ENCODE assay signal across 18 mouse cellular contexts in the genomic region with DNA sequence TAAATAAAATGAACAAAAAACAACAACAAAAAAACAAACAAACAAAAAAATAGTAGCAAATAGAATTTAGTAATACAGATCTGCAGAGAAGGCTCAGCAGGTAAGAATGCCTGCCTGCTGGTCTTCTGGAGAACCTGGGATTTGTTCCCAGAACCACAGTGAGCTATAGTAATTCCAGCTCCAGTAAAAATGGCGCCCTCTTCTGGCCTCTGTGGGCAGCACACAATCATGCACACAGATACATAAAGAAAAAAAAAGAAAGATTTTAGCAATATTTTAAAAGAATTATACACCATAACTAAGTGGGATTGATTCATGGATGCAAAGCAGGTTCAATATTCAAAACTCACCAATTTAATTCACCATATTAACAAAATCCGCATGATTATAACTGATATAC. TPM values are rescaled to one million over a fixed set of nuclear protein-coding genes. Genes with fewer than 3 reads are reported as not detected.
DNase-seq lines count a peak whose midpoint lies in the region; ATAC-seq and TF ChIP-seq lines count a peak whose summit lies in the region.
"Had no signal": no experiment of that assay in that cellular context is flagged by ENCODE, and none has a peak within 500 bp of the region (broad histone marks: within the 10 kb centered on the region; RNA-seq: fewer than 3 reads in every experiment).

No protein-coding gene starts in this region.

- 0 out of 2 replicates have a peak, but pooled peaks cover 3% of the 10 kb centered on the region for H3K9me3 ChIP-seq in hindbrain, postnatal 0 days (ENCODE audit: low read length)
- H3K9me3 ChIP-seq in hindbrain, embryonic 10.5 days = peaks cover 6% of the 10 kb centered on the region; the same call in 1 of the 2 replicates
- no peaks in the 10 kb centered on the region for H3K9me3 ChIP-seq in midbrain, embryonic 11.5 days (ENCODE audit: control insufficient read depth, low read length)
- no peaks in the 10 kb centered on the region for H3K9me3 ChIP-seq in midbrain, embryonic 14.5 days (ENCODE audit: control insufficient read depth, low read length)
- no peaks in the 10 kb centered on the region for H3K9me3 ChIP-seq in ES-E14 (ENCODE audit: control insufficient read depth, insufficient read depth, low read depth, low read length)
- H3K9me3 ChIP-seq: embryonic facial prominence, embryonic 15.5 days had no signal

- ATAC-seq in hindbrain, postnatal 0 days = no peak
- ATAC-seq in midbrain, embryonic 11.5 days (ENCODE audit: low FRiP score) = no peak
- no peak for ATAC-seq in midbrain, embryonic 14.5 days (ENCODE audit: low FRiP score, low TSS enrichment)
- ATAC-seq: forebrain, embryonic 14.5 days; hindbrain, embryonic 16.5 days had no signal

- TF ChIP-seq CTCF in hindbrain, postnatal 0 days (IDR thresholded peaks at IDR 0.05; ENCODE audit: low read depth) = peak; percentile 21; the same call in 1 of the 2 replicates
- TF ChIP-seq CTCF in small intestine, adult 2 months (IDR thresholded peaks at IDR 0.05; ENCODE audit: extremely low read depth, insufficient read length, insufficient replicate concordance, low read depth, low read length) = peak; percentile 24; the same call in 1 of the 2 replicates

- TF ChIP-seq POLR2A in small intestine, adult 2 months (IDR thresholded peaks at IDR 0.05; ENCODE audit: low read depth, low read length) = no peak

- H3K9ac ChIP-seq in hindbrain, postnatal 0 days (replicated peaks; ENCODE audit: low read length) = no peak overlapping the region
- no peak overlapping the region for H3K9ac ChIP-seq in midbrain, embryonic 11.5 days (ENCODE audit: low read length)
- no peak overlapping the region for H3K9ac ChIP-seq in midbrain, embryonic 14.5 days (replicated peaks; ENCODE audit: low read length)
- H3K9ac ChIP-seq in ES-E14 (ENCODE audit: insufficient read depth, low read depth, low read length, poor library complexity, severe bottlenecking) = no peak overlapping the region
- H3K9ac ChIP-seq: embryonic facial prominence, embryonic 15.5 days; heart, embryonic 15.5 days had no signal

- no peak overlapping the region for H3K4me2 ChIP-seq in hindbrain, postnatal 0 days (ENCODE audit: low read depth, low read length)
- no peak overlapping the region for H3K4me2 ChIP-seq in midbrain, embryonic 11.5 days
- H3K4me2 ChIP-seq in midbrain, embryonic 14.5 days (ENCODE audit: low read length) = no peak overlapping the region
- H3K4me2 ChIP-seq: embryonic facial prominence, embryonic 15.5 days; heart, embryonic 15.5 days had no signal

- H3K36me3 ChIP-seq in hindbrain, postnatal 0 days (ENCODE audit: insufficient read depth, low read length) = no peaks in the 10 kb centered on the region
- H3K36me3 ChIP-seq in hindbrain, embryonic 10.5 days = no peaks in the 10 kb centered on the region
- H3K36me3 ChIP-seq in midbrain, embryonic 11.5 days (ENCODE audit: control insufficient read depth, insufficient read depth, low read length) = no peaks in the 10 kb centered on the region
- H3K36me3 ChIP-seq in midbrain, embryonic 14.5 days (ENCODE audit: control insufficient read depth, insufficient read depth, low read length) = no peaks in the 10 kb centered on the region
- H3K36me3 ChIP-seq in ES-E14 (ENCODE audit: control insufficient read depth, insufficient read depth, low read length, poor library complexity, severe bottlenecking) = no peaks in the 10 kb centered on the region
- no peaks in the 10 kb centered on the region for H3K36me3 ChIP-seq in small intestine, adult 2 months (ENCODE audit: control insufficient read depth, insufficient read depth, low read length)
- H3K36me3 ChIP-seq: embryonic facial prominence, embryonic 15.5 days; heart, embryonic 15.5 days had no signal

- WGBS in hindbrain, postnatal 0 days = 42% methylated on average over 2 of the region's 2 CpGs
- WGBS in hindbrain, embryonic 10.5 days = 41% methylated on average over 2 of the region's 2 CpGs
- WGBS in midbrain, embryonic 11.5 days = 43% methylated on average over 2 of the region's 2 CpGs
- 41% methylated on average over 2 of the region's 2 CpGs for WGBS in midbrain, embryonic 14.5 days
- 33% methylated on average over 2 of the region's 2 CpGs for WGBS in small intestine, adult 2 months

- DNase-seq in hindbrain, postnatal 0 days (ENCODE audit: low spot score) = no peak
- no peak for DNase-seq in hindbrain, embryonic 10.5 days (ENCODE audit: low spot score)
- DNase-seq in midbrain, embryonic 11.5 days (ENCODE audit: low spot score, missing footprints) = peak; percentile 81
- no peak for DNase-seq in midbrain, embryonic 14.5 days
- no peak for DNase-seq in ES-E14 (ENCODE audit: low read depth, low spot score)
- DNase-seq in urinary bladder, postnatal 14 days (ENCODE audit: low spot score) = no peak
- DNase-seq: gastrocnemius, postnatal 14 days; kidney, postnatal 14 days; thymus, postnatal 14 days had no signal

- no peaks in the 10 kb centered on the region for H3K27me3 ChIP-seq in hindbrain, postnatal 0 days (ENCODE audit: insufficient read depth, low read length)
- peaks cover 4% of the 10 kb centered on the region; the same call in 1 of the 2 replicates for H3K27me3 ChIP-seq in hindbrain, embryonic 10.5 days (ENCODE audit: insufficient read depth, poor library complexity, severe bottlenecking)
- H3K27me3 ChIP-seq in midbrain, embryonic 11.5 days (ENCODE audit: control insufficient read depth, insufficient read depth, low read length) = no peaks in the 10 kb centered on the region; the same call in 1 of the 2 replicates
- H3K27me3 ChIP-seq in midbrain, embryonic 14.5 days (ENCODE audit: control insufficient read depth, insufficient read depth, low read length) = no peaks in the 10 kb centered on the region
- H3K27me3 ChIP-seq in small intestine, adult 2 months (ENCODE audit: control insufficient read depth, insufficient read depth, low read length) = no peaks in the 10 kb centered on the region; the same call in 1 of the 2 replicates

- in situ Hi-C loops in ES-E14 (cut with MboI; ENCODE audit: low sequenced_read_pairs in 2 of 2, unreplicated experiment in 2 of 2) = no loop called here

- no peak overlapping the region for H3K27ac ChIP-seq in hindbrain, postnatal 0 days
- H3K27ac ChIP-seq in hindbrain, embryonic 10.5 days = no peak overlapping the region
- no peak overlapping the region for H3K27ac ChIP-seq in midbrain, embryonic 11.5 days (ENCODE audit: low read depth, low read length)
- H3K27ac ChIP-seq in midbrain, embryonic 14.5 days (replicated peaks; ENCODE audit: low read depth, low read length) = no peak overlapping the region
- no peak overlapping the region for H3K27ac ChIP-seq in ES-E14 (ENCODE audit: insufficient read depth, low read depth, low read length, poor library complexity, severe bottlenecking)
- no peak overlapping the region for H3K27ac ChIP-seq in small intestine, adult 2 months (ENCODE audit: insufficient read depth, low read depth, low read length)
- H3K27ac ChIP-seq: embryonic facial prominence, embryonic 15.5 days; heart, embryonic 15.5 days had no signal

- no peak overlapping the region for H3K4me3 ChIP-seq in hindbrain, postnatal 0 days (ENCODE audit: low read length)
- H3K4me3 ChIP-seq in hindbrain, embryonic 10.5 days = no peak overlapping the region
- no peak overlapping the region for H3K4me3 ChIP-seq in midbrain, embryonic 11.5 days (ENCODE audit: low read depth, low read length)
- no peak overlapping the region for H3K4me3 ChIP-seq in midbrain, embryonic 14.5 days (replicated peaks; ENCODE audit: low read depth, low read length)
- H3K4me3 ChIP-seq in ES-E14 (ENCODE audit: insufficient read depth in 1 of 2, low read depth in 1 of 2, low read length in 2 of 2, poor library complexity in 1 of 2, severe bottlenecking in 1 of 2) = no peak overlapping the region
- H3K4me3 ChIP-seq in small intestine, adult 2 months (ENCODE audit: low read depth, low read length) = no peak overlapping the region
- H3K4me3 ChIP-seq: embryonic facial prominence, embryonic 15.5 days; heart, embryonic 15.5 days had no signal

- H3K4me1 ChIP-seq in hindbrain, postnatal 0 days (ENCODE audit: insufficient read depth, low read length) = no peaks in the 10 kb centered on the region
- no peaks in the 10 kb centered on the region for H3K4me1 ChIP-seq in hindbrain, embryonic 10.5 days (replicated peaks)
- H3K4me1 ChIP-seq in midbrain, embryonic 11.5 days (ENCODE audit: control insufficient read depth, insufficient read depth, low read length) = no peaks in the 10 kb centered on the region
- H3K4me1 ChIP-seq in midbrain, embryonic 14.5 days (ENCODE audit: control insufficient read depth, insufficient read depth, low read length) = no peaks in the 10 kb centered on the region
- no peaks in the 10 kb centered on the region for H3K4me1 ChIP-seq in ES-E14 (ENCODE audit: control insufficient read depth in 2 of 2, insufficient read depth in 2 of 2, low read length in 2 of 2, poor library complexity in 1 of 2)
- no peaks in the 10 kb centered on the region for H3K4me1 ChIP-seq in small intestine, adult 2 months (ENCODE audit: control insufficient read depth, insufficient read depth, insufficient read length, low read length)
- H3K4me1 ChIP-seq: embryonic facial prominence, embryonic 15.5 days; heart, embryonic 15.5 days had no signal

RNA-seq across cellular contexts. Expression of gene Hoxb13, which starts 29.7 kb away (rescaled TPM):
- not detected in 2 replicates for total RNA-seq in hindbrain, postnatal 0 days (2014; rRNA removed)
- not detected in 2 replicates for polyA plus RNA-seq in hindbrain, postnatal 0 days (2015; fragmentation: Nextera tagmentation; extraction: Ambion mirVana)
- polyA plus RNA-seq in hindbrain, embryonic 10.5 days (2016; fragmentation: Nextera tagmentation; extraction: Ambion mirVana) = not detected in 2 replicates
- not detected in 2 replicates for polyA plus RNA-seq in midbrain, embryonic 11.5 days (2014; fragmentation: Nextera tagmentation; extraction: Ambion mirVana)
- not detected in 2 replicates for polyA plus RNA-seq in midbrain, embryonic 14.5 days (2014; fragmentation: Nextera tagmentation; extraction: Ambion mirVana)
- total RNA-seq in ES-E14 (2012; rRNA removed) = 0.48 and 1.4 TPM in 2 replicates
- polyA plus RNA-seq in small intestine, adult 2 months (2012; rRNA removed) = 0.11 and 0.25 TPM in 2 replicates
- total RNA-seq: adrenal gland, adult 18-20 months; gastrocnemius, postnatal 14 days; left cerebral cortex, adult 18-20 months had no signal
- polyA plus RNA-seq: embryonic facial prominence, embryonic 15.5 days; forebrain, embryonic 14.5 days; heart, embryonic 15.5 days; hindbrain, embryonic 16.5 days; limb, embryonic 14.5 days; stomach, embryonic 14.5 days had no signal

RNA-seq across cellular contexts. Expression of gene Hoxb9, which starts 47.4 kb away (rescaled TPM):
- total RNA-seq in hindbrain, postnatal 0 days (2014; rRNA removed) = 0.40 TPM in 1 of 2 replicates, not detected in the other
- 0.13 TPM in 1 of 2 replicates, not detected in the other for polyA plus RNA-seq in hindbrain, postnatal 0 days (2015; fragmentation: Nextera tagmentation; extraction: Ambion mirVana)
- polyA plus RNA-seq in hindbrain, embryonic 10.5 days (2016; fragmentation: Nextera tagmentation; extraction: Ambion mirVana) = not detected in 2 replicates
- polyA plus RNA-seq in midbrain, embryonic 11.5 days (2014; fragmentation: Nextera tagmentation; extraction: Ambion mirVana) = not detected in 2 replicates
- polyA plus RNA-seq in midbrain, embryonic 14.5 days (2014; fragmentation: Nextera tagmentation; extraction: Ambion mirVana) = not detected in 2 replicates
- total RNA-seq in ES-E14 (2012; rRNA removed) = 1.2 and 3.3 TPM in 2 replicates
- polyA plus RNA-seq in small intestine, adult 2 months (2012; rRNA removed) = 0.14 TPM in 1 of 2 replicates, not detected in the other
- total RNA-seq: left cerebral cortex, adult 18-20 months had no signal
- polyA plus RNA-seq: embryonic facial prominence, embryonic 15.5 days; forebrain, embryonic 14.5 days had no signal

RNA-seq across cellular contexts. Expression of gene Hoxb8, which starts 57.9 kb away (rescaled TPM):
- 28.0 and 66.5 TPM in 2 replicates for total RNA-seq in hindbrain, postnatal 0 days (2014; rRNA removed)
- polyA plus RNA-seq in hindbrain, postnatal 0 days (2015; fragmentation: Nextera tagmentation; extraction: Ambion mirVana) = 4.6 and 6.2 TPM in 2 replicates
- 0.08 TPM in 1 of 2 replicates, not detected in the other for polyA plus RNA-seq in hindbrain, embryonic 10.5 days (2016; fragmentation: Nextera tagmentation; extraction: Ambion mirVana)
- not detected in 2 replicates for polyA plus RNA-seq in midbrain, embryonic 11.5 days (2014; fragmentation: Nextera tagmentation; extraction: Ambion mirVana)
- not detected in 2 replicates for polyA plus RNA-seq in midbrain, embryonic 14.5 days (2014; fragmentation: Nextera tagmentation; extraction: Ambion mirVana)
- total RNA-seq in ES-E14 (2012; rRNA removed) = 0.18 TPM in 1 of 2 replicates, not detected in the other
- polyA plus RNA-seq in small intestine, adult 2 months (2012; rRNA removed) = 0.38 and 5.3 TPM in 2 replicates
- total RNA-seq: left cerebral cortex, adult 18-20 months had no signal
- polyA plus RNA-seq: embryonic facial prominence, embryonic 15.5 days; forebrain, embryonic 14.5 days; heart, embryonic 15.5 days had no signal
